Mouse (Mus musculus) lung, postnatal 0 days (tissue): Measurements from ENCODE around the gene Ewsr1. TPM values are rescaled to one million over a fixed set of nuclear protein-coding genes. Genes with fewer than 3 reads are reported as not detected.
A peak's percentile ranks its signal among the peaks of the same experiment; 100 is the strongest.

ENCODE experiments used
- ATAC-seq: fragments of 200-750 bp; cut with Nextera tagmentation; 2 replicates; pipeline ENCODE4 v1.8.0; 2017; ENCODE audit warnings: moderate library complexity
- DNase-seq: peaks from one replicate; pipeline ENCODE4 v3.0.0-alpha.2; 2016; ENCODE audit warnings: low spot score
- H3K27ac ChIP-seq: fragments of 300-500 bp; sonication (generic); 2 replicates; pipeline ENCODE4 v1.5.1; 2014; ENCODE audit warnings: antibody characterized with exemption, mild to moderate bottlenecking, low read length, mixed read lengths
- H3K27me3 ChIP-seq: fragments of 300-500 bp; sonication (generic); replicated peaks from 2 replicates; pipeline ENCODE4 v1.6.1; 2014; ENCODE audit warnings: low read length, mixed read lengths; ENCODE audit not compliant: insufficient read depth
- H3K36me3 ChIP-seq: fragments of 300-500 bp; sonication (generic); 2 replicates; pipeline ENCODE4 v1.6.1; 2014; ENCODE audit warnings: low read length, mixed read lengths; ENCODE audit not compliant: insufficient read depth
- H3K4me1 ChIP-seq: fragments of 300-500 bp; sonication (generic); 2 replicates; pipeline ENCODE4 v1.6.1; 2014; ENCODE audit warnings: antibody characterized with exemption, low read depth, low read length, mixed read lengths; ENCODE audit not compliant: insufficient read depth
- H3K4me2 ChIP-seq: fragments of 300-500 bp; sonication (generic); replicated peaks from 2 replicates; pipeline ENCODE4 v1.6.1; 2014; ENCODE audit warnings: low read depth, mild to moderate bottlenecking, low read length, moderate library complexity, mixed read lengths
- H3K4me3 ChIP-seq: fragments of 300-500 bp; sonication (generic); 2 replicates; pipeline ENCODE4 v1.5.1; 2014; ENCODE audit warnings: low read depth, low read length
- H3K9ac ChIP-seq: fragments of 300-500 bp; sonication (generic); replicated peaks from 2 replicates; pipeline ENCODE4 v1.6.1; 2014; ENCODE audit warnings: low read depth, mild to moderate bottlenecking
- H3K9me3 ChIP-seq: fragments of 300-500 bp; sonication (generic); 2 replicates; pipeline ENCODE4 v1.6.1; 2016; ENCODE audit warnings: low read length, mixed read lengths
- CTCF ChIP-seq: IDR thresholded peaks from 2 replicates; pipeline ENCODE4 v1.5.1; 2016; ENCODE audit warnings: antibody characterized with exemption, mild to moderate bottlenecking
- EP300 ChIP-seq: IDR thresholded peaks from 2 replicates; pipeline ENCODE4 v1.6.1; 2016; ENCODE audit warnings: antibody characterized with exemption, mild to moderate bottlenecking, control low read depth
- WGBS: fragments of 180-500 bp; shearing (Covaris S2); extraction: QIAGEN DNeasy Blood & Tissue Kit; methylation state at CpG from one replicate; pipeline ENCODE4 v1.1.7; 2014; 5-methylcytosine and 5-hydroxymethylcytosine counted together
- polyA plus RNA-seq: library from polyadenylated mRNA; unstranded; fragments of >200 nt; fragmentation: Nextera tagmentation; extraction: Ambion mirVana; gene quantifications from 2 replicates; pipeline ENCODE4 v1.2.1, GENCODE M21; 2015

Gene Ewsr1
- polyA plus RNA-seq, 1 experiment from 2014 or later: 290 TPM

DNA sequence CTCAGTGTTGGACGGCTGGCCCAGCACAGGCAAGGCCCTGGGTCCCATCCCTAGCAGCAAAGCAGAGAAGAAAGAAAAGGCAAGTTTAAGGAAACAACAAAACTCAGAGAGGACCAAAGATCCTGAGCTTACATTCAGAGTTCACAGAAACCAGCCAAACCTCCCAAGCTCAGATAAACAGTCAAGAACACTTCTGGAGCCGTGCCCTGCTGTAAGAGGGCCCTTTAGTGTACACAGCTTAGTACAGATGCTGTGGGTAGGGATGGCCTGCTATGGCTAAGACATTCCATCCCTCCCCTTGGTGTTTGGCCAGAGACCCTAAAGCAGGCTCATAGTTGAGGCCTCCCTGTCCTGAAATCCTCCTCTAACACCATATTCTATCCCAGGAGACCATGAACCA is 39.6 kb upstream of the Ewsr1 start:
- Histone ChIP-seq H3K36me3 (no peaks in the 10 kb centered on the region), H3K27me3 (no peaks in the 10 kb centered on the region), H3K9me3 (no peaks in the 10 kb centered on the region), H3K4me3 (no peak overlapping the region), H3K27ac (peak overlapping the region; percentile 63), H3K4me1 (peaks cover 19% of the 10 kb centered on the region), H3K9ac (no peak overlapping the region), H3K4me2 (no peak overlapping the region)
- TF ChIP-seq EP300 (no peak), CTCF (no peak)
- DNase-seq (peak; percentile 68), ATAC-seq (peak; percentile 56)
- WGBS: 43% methylated on average over 2 of the region's 2 CpGs

DNA sequence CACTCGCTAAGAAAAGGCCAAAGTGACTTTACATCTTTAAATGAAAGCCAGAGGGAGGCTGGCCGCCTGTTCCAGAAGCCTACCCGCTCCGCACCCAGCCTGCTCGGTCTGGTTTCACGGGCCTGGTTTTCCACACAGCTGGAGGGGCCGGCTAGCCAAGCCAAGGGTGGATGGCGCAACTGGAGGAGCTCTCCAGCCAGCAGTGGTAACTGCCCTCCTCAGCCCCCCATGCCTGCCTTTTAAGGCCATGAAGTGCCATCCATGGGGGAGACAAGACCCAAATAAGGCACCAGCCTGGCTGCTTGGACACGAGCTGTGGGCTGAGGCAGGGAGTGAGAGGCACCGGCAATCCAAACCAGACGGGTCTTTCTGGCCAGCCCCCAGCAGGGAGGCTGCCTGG is 36.8 kb upstream of the Ewsr1 start:
- WGBS: 48% methylated on average over 11 of the region's 11 CpGs
- Histone ChIP-seq H3K4me2 (no peak overlapping the region), H3K36me3 (no peaks in the 10 kb centered on the region), H3K4me3 (no peak overlapping the region), H3K27me3 (no peaks in the 10 kb centered on the region), H3K27ac (0 out of 2 replicates have a peak overlapping the region, but pooled peaks have one; percentile 47), H3K9me3 (no peaks in the 10 kb centered on the region), H3K9ac (no peak overlapping the region), H3K4me1 (peaks cover 17% of the 10 kb centered on the region)
- TF ChIP-seq EP300 (no peak), CTCF (no peak)
- peak; percentile 89 for DNase-seq
- ATAC-seq: peak; percentile 83

DNA sequence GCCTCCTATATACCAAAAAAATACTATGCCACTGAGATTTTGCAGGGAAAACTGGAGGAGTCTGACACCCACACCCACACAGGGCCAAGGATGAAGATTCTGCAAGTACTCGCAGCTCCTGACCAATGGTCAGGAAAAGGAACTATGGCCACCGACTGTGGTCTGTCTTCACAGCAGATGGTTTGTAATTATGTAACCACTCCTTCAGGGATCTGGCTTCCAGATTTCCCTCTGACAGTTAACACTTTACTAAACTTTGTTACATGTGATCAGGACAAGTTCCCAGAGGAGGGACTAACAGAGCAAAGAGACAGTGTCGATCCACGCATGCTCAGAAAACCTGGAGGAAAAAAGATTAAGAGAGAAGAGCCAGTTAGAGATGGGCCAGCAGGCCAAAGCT is 33.7 kb upstream of the Ewsr1 start:
- no peak overlapping the region for H3K4me3 ChIP-seq
- H3K4me2 ChIP-seq: no peak overlapping the region
- ATAC-seq (no peak), DNase-seq (peak; percentile 35)
- H3K36me3 ChIP-seq: no peaks in the 10 kb centered on the region
- H3K27ac ChIP-seq: no peak overlapping the region
- 73% methylated on average over 4 of the region's 4 CpGs for WGBS
- TF ChIP-seq CTCF (no peak), EP300 (no peak)
- no peak overlapping the region for H3K9ac ChIP-seq
- H3K4me1 ChIP-seq: no peaks in the 10 kb centered on the region
- H3K9me3 ChIP-seq: no peaks in the 10 kb centered on the region
- H3K27me3 ChIP-seq: no peaks in the 10 kb centered on the region

DNA sequence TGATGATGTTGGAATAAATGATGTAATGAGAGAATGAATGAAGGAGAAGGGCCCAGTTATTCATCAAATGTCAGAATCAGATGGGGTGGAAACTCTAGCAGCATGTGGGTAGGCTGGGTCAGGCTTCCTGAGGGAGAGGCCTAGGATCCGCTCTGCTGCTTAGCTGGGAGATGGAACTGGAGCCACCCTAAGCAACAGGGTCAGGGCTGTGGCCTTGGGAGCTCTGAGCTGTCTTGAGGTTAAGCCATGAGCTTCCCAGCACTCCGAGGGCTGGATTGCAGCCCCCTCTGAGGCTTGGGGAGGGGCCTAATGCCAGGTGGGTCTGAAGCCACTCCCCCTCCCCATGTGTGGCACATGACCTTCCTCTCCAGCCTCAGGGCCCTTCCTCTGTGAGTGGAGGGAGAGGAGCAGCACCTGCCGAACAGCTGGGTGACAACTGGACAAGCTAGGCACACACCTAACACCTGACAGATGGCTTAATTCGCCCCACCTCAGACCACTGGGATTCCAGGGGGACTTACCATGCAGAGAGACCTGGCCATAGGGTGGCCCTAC is 31.1 kb upstream of the Ewsr1 start:
- no peak for ATAC-seq
- DNase-seq: no peak
- no peak overlapping the region for H3K4me2 ChIP-seq
- no peak for TF ChIP-seq EP300
- H3K4me1 ChIP-seq: no peaks in the 10 kb centered on the region
- no peaks in the 10 kb centered on the region for H3K27me3 ChIP-seq
- 63% methylated on average over 4 of the region's 4 CpGs for WGBS
- no peak overlapping the region for H3K4me3 ChIP-seq
- no peak overlapping the region for H3K9ac ChIP-seq
- no peaks in the 10 kb centered on the region for H3K36me3 ChIP-seq
- no peaks in the 10 kb centered on the region for H3K9me3 ChIP-seq
- H3K27ac ChIP-seq: no peak overlapping the region

DNA sequence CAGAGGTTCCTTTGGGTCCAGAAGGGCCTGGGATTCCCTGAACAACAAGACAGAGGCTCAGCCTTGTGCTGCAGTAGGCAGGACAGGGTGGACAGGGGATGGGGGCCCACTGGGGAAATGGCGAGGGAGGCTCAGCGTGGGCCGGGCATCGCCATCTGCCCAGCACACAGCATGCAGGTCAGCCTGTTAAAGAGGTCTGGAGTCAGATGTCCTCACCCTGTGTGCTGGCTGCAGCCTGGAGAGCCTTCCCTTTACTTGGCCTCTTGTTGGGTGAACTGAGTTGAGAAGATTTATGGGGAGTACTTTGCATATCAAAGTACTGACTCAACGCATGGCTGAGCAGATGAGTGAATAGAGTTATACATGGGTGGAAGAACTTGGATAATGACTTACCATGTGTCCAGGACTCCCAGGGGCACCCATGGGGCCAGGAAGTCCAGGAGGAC is 30.0 kb upstream of the Ewsr1 start:
- no peak overlapping the region for H3K4me2 ChIP-seq
- no peaks in the 10 kb centered on the region for H3K9me3 ChIP-seq
- no peak overlapping the region for H3K9ac ChIP-seq
- H3K4me1 ChIP-seq: no peaks in the 10 kb centered on the region
- no peak overlapping the region for H3K27ac ChIP-seq
- DNase-seq (no peak), ATAC-seq (no peak)
- no peaks in the 10 kb centered on the region for H3K36me3 ChIP-seq
- H3K27me3 ChIP-seq: no peaks in the 10 kb centered on the region
- no peak overlapping the region for H3K4me3 ChIP-seq
- 76% methylated on average over 5 of the region's 5 CpGs for WGBS
- no peak for TF ChIP-seq EP300
- TF ChIP-seq CTCF: no peak

DNA sequence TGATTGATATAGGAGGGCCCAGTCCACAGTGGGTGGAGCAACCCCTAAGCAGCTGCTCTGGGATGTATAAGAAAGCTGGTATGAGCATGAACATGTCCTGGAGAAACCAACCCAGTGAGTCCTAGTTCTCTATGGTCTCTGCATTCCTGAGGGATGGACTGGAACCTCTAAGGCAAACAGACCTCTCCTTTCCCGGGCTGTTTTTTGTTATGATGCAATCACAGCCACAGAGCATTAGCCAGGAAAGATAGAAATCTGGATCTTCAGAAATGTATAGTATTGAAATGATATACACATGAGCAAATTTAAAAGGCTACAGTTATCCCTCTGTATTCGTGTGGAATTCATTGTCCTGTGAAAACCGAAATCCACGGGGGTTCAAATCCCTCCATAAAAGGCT is 26.6 kb upstream of the Ewsr1 start:
- Histone ChIP-seq H3K9ac (no peak overlapping the region), H3K9me3 (no peaks in the 10 kb centered on the region), H3K27me3 (no peaks in the 10 kb centered on the region), H3K4me1 (no peaks in the 10 kb centered on the region), H3K27ac (no peak overlapping the region), H3K4me2 (no peak overlapping the region), H3K4me3 (no peak overlapping the region), H3K36me3 (no peaks in the 10 kb centered on the region)
- DNase-seq (no peak), ATAC-seq (no peak)
- TF ChIP-seq EP300 (no peak), CTCF (no peak)
- WGBS: 79% methylated on average over 4 of the region's 4 CpGs
